ENCODE assay signal across 17 mouse cellular contexts in the genomic region with DNA sequence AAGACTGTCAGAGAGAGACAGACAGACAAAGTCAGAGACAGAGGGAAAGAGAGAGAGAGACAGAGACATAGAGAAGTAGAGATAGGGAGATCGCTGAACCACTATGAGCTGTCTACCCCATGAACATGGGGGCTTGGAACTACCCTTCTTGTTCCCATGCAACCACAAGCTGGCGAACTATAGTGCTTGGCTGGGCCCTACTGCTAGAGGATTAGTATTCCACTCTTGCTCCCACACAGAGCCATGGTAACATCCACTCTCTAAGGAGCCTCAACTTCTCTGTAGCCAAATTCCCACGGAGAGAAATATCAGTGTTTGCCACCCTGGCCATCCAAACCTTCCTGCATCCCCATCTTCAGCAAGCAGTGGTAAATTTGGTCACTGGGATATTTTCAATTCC.
DNase-seq lines count a peak whose midpoint lies in the region; ATAC-seq and TF ChIP-seq lines count a peak whose summit lies in the region.
"Had no signal": no experiment of that assay in that cellular context is flagged by ENCODE, and none has a peak within 500 bp of the region (broad histone marks: within the 10 kb centered on the region; RNA-seq: fewer than 3 reads in every experiment).

No protein-coding gene starts in this region.

- TF ChIP-seq POLR2A in brain, embryonic 14.5 days (IDR thresholded peaks at IDR 0.05; ENCODE audit: borderline replicate concordance, extremely low read depth, insufficient read depth, insufficient read length, poor library complexity, severe bottlenecking): no peak

- WGBS in forebrain, postnatal 0 days: 81% methylated on average over 3 of the region's 3 CpGs
- 86% methylated on average over 3 of the region's 3 CpGs for WGBS in forebrain, embryonic 16.5 days
- 71% methylated on average over 3 of the region's 3 CpGs for WGBS in hindbrain, embryonic 16.5 days
- WGBS in hindbrain, embryonic 14.5 days: 70% methylated on average over 3 of the region's 3 CpGs
- 76% methylated on average over 3 of the region's 3 CpGs for WGBS in midbrain, embryonic 16.5 days
- 81% methylated on average over 3 of the region's 3 CpGs for WGBS in midbrain, embryonic 15.5 days

- no peaks in the 10 kb centered on the region for H3K9me3 ChIP-seq in forebrain, postnatal 0 days (ENCODE audit: low read length)
- H3K9me3 ChIP-seq in forebrain, embryonic 16.5 days (ENCODE audit: control insufficient read depth, low read length): no peaks in the 10 kb centered on the region
- 0 out of 2 replicates have a peak, but pooled peaks cover 3% of the 10 kb centered on the region for H3K9me3 ChIP-seq in hindbrain, embryonic 16.5 days (ENCODE audit: control insufficient read depth, low read length)
- no peaks in the 10 kb centered on the region for H3K9me3 ChIP-seq in hindbrain, embryonic 14.5 days (ENCODE audit: control insufficient read depth, low read length)
- H3K9me3 ChIP-seq in midbrain, embryonic 16.5 days (replicated peaks; ENCODE audit: control insufficient read depth, low read length, poor library complexity, severe bottlenecking): no peaks in the 10 kb centered on the region
- no peaks in the 10 kb centered on the region for H3K9me3 ChIP-seq in midbrain, embryonic 15.5 days
- H3K9me3 ChIP-seq: forebrain, embryonic 10.5 days; forebrain, embryonic 13.5 days had no signal

- H3K27ac ChIP-seq in forebrain, postnatal 0 days (ENCODE audit: low read depth, low read length): no peak overlapping the region
- H3K27ac ChIP-seq in forebrain, embryonic 16.5 days (ENCODE audit: low read length): no peak overlapping the region
- no peak overlapping the region for H3K27ac ChIP-seq in hindbrain, embryonic 16.5 days (ENCODE audit: low read depth, low read length)
- H3K27ac ChIP-seq in hindbrain, embryonic 14.5 days: no peak overlapping the region
- H3K27ac ChIP-seq in midbrain, embryonic 16.5 days (ENCODE audit: low read length): no peak overlapping the region; the same call in 1 of the 2 replicates
- H3K27ac ChIP-seq in midbrain, embryonic 15.5 days: no peak overlapping the region
- H3K27ac ChIP-seq: forebrain, embryonic 10.5 days; forebrain, embryonic 13.5 days had no signal

- no peaks in the 10 kb centered on the region for H3K27me3 ChIP-seq in forebrain, postnatal 0 days (ENCODE audit: insufficient read depth, low read length)
- H3K27me3 ChIP-seq in forebrain, embryonic 16.5 days (replicated peaks; ENCODE audit: control insufficient read depth, insufficient read depth, low read length): no peaks in the 10 kb centered on the region
- H3K27me3 ChIP-seq in hindbrain, embryonic 16.5 days (replicated peaks; ENCODE audit: control insufficient read depth, insufficient read depth, low read length): no peaks in the 10 kb centered on the region
- no peaks in the 10 kb centered on the region for H3K27me3 ChIP-seq in hindbrain, embryonic 14.5 days (ENCODE audit: control insufficient read depth, insufficient read depth, low read length)
- no peaks in the 10 kb centered on the region for H3K27me3 ChIP-seq in midbrain, embryonic 16.5 days (ENCODE audit: control insufficient read depth, insufficient read depth, low read depth, low read length)
- no peaks in the 10 kb centered on the region for H3K27me3 ChIP-seq in midbrain, embryonic 15.5 days (replicated peaks)
- H3K27me3 ChIP-seq: forebrain, embryonic 13.5 days had no signal

- H3K36me3 ChIP-seq in forebrain, postnatal 0 days (ENCODE audit: insufficient read depth): no peaks in the 10 kb centered on the region
- no peaks in the 10 kb centered on the region for H3K36me3 ChIP-seq in forebrain, embryonic 16.5 days (ENCODE audit: control insufficient read depth, insufficient read depth)
- no peaks in the 10 kb centered on the region for H3K36me3 ChIP-seq in hindbrain, embryonic 16.5 days (ENCODE audit: control insufficient read depth, insufficient read depth, low read length)
- H3K36me3 ChIP-seq in hindbrain, embryonic 14.5 days (replicated peaks; ENCODE audit: control insufficient read depth, insufficient read depth): no peaks in the 10 kb centered on the region
- no peaks in the 10 kb centered on the region for H3K36me3 ChIP-seq in midbrain, embryonic 16.5 days (ENCODE audit: control insufficient read depth, insufficient read depth, low read length)
- no peaks in the 10 kb centered on the region for H3K36me3 ChIP-seq in midbrain, embryonic 15.5 days (replicated peaks)
- H3K36me3 ChIP-seq: forebrain, embryonic 10.5 days had no signal

- DNase-seq in forebrain, postnatal 0 days: no peak
- DNase-seq in hindbrain, embryonic 14.5 days (ENCODE audit: low spot score): no peak
- peak; percentile 24 for DNase-seq in brain, embryonic 14.5 days (ENCODE audit: low read depth)
- DNase-seq: adrenal gland, adult 8-10 months; adrenal gland, postnatal 25 days; cerebellum, adult 18-20 months; cerebellum, adult 9-10 months; cerebellum, postnatal 14 days; gastrocnemius, postnatal 25 days had no signal

- no peaks in the 10 kb centered on the region for H3K4me1 ChIP-seq in forebrain, postnatal 0 days (ENCODE audit: insufficient read depth)
- H3K4me1 ChIP-seq in forebrain, embryonic 16.5 days (replicated peaks; ENCODE audit: control insufficient read depth, insufficient read depth, low read length): peaks cover 4% of the 10 kb centered on the region; the same call in 1 of the 2 replicates
- H3K4me1 ChIP-seq in hindbrain, embryonic 16.5 days (ENCODE audit: control insufficient read depth, insufficient read depth, low read depth, low read length): peaks cover 3% of the 10 kb centered on the region
- peaks cover 7% of the 10 kb centered on the region; the same call in 1 of the 2 replicates for H3K4me1 ChIP-seq in hindbrain, embryonic 14.5 days (replicated peaks; ENCODE audit: control insufficient read depth, insufficient read depth, low read length)
- H3K4me1 ChIP-seq in midbrain, embryonic 16.5 days (ENCODE audit: control insufficient read depth, insufficient read depth, low read length): no peaks in the 10 kb centered on the region; the same call in 1 of the 2 replicates
- H3K4me1 ChIP-seq in midbrain, embryonic 15.5 days: no peaks in the 10 kb centered on the region
- H3K4me1 ChIP-seq: forebrain, embryonic 10.5 days had no signal

- no peak for TF ChIP-seq CTCF in forebrain, postnatal 0 days (IDR thresholded peaks at IDR 0.05; ENCODE audit: low read depth)
- TF ChIP-seq CTCF in brain, embryonic 14.5 days (IDR thresholded peaks at IDR 0.05; ENCODE audit: borderline replicate concordance, extremely low read depth, insufficient read depth, insufficient read length): no peak

- H3K9ac ChIP-seq in forebrain, postnatal 0 days: no peak overlapping the region
- H3K9ac ChIP-seq in forebrain, embryonic 16.5 days (replicated peaks; ENCODE audit: low read depth, low read length): no peak overlapping the region
- no peak overlapping the region for H3K9ac ChIP-seq in hindbrain, embryonic 16.5 days (ENCODE audit: low read depth, low read length)
- no peak overlapping the region for H3K9ac ChIP-seq in hindbrain, embryonic 14.5 days
- H3K9ac ChIP-seq in midbrain, embryonic 16.5 days (ENCODE audit: low read depth, low read length): no peak overlapping the region
- no peak overlapping the region for H3K9ac ChIP-seq in midbrain, embryonic 15.5 days
- H3K9ac ChIP-seq: forebrain, embryonic 13.5 days had no signal

- ATAC-seq in forebrain, postnatal 0 days: peak; percentile 82
- no peak for ATAC-seq in forebrain, embryonic 16.5 days
- ATAC-seq in hindbrain, embryonic 16.5 days: peak; percentile 94
- no peak; the same call in 1 of the 2 replicates for ATAC-seq in hindbrain, embryonic 14.5 days (ENCODE audit: low FRiP score)
- ATAC-seq in midbrain, embryonic 16.5 days: peak; percentile 73; the same call in 1 of the 2 replicates
- ATAC-seq in midbrain, embryonic 15.5 days (replicated peaks): no peak
- ATAC-seq: activated CD4-positive, CD25-positive, alpha-beta regulatory T cell, adult 4 months; forebrain, embryonic 13.5 days had no signal

- H3K4me2 ChIP-seq in forebrain, postnatal 0 days (ENCODE audit: low read depth): no peak overlapping the region
- no peak overlapping the region for H3K4me2 ChIP-seq in forebrain, embryonic 16.5 days (ENCODE audit: low read length)
- H3K4me2 ChIP-seq in hindbrain, embryonic 16.5 days (ENCODE audit: low read length): no peak overlapping the region
- no peak overlapping the region for H3K4me2 ChIP-seq in hindbrain, embryonic 14.5 days (replicated peaks)
- no peak overlapping the region for H3K4me2 ChIP-seq in midbrain, embryonic 16.5 days (ENCODE audit: low read length)
- no peak overlapping the region for H3K4me2 ChIP-seq in midbrain, embryonic 15.5 days
- H3K4me2 ChIP-seq: forebrain, embryonic 13.5 days; heart, embryonic 11.5 days had no signal

- H3K4me3 ChIP-seq in forebrain, postnatal 0 days (ENCODE audit: low read depth, low read length): no peak overlapping the region
- no peak overlapping the region for H3K4me3 ChIP-seq in forebrain, embryonic 16.5 days (replicated peaks; ENCODE audit: low read length)
- no peak overlapping the region for H3K4me3 ChIP-seq in hindbrain, embryonic 16.5 days (ENCODE audit: low read length)
- H3K4me3 ChIP-seq in hindbrain, embryonic 14.5 days (replicated peaks; ENCODE audit: low read length): no peak overlapping the region
- H3K4me3 ChIP-seq in midbrain, embryonic 16.5 days (ENCODE audit: low read depth, low read length): no peak overlapping the region
- H3K4me3 ChIP-seq in midbrain, embryonic 15.5 days: no peak overlapping the region
- H3K4me3 ChIP-seq: forebrain, embryonic 10.5 days; forebrain, embryonic 13.5 days had no signal

Comparison
In these comparisons a context has a peak if more than half of its experiments do, and no peak if none do; other contexts are left out.
1. ATAC-seq: peak in forebrain, postnatal 0 days (single experiment), hindbrain, embryonic 16.5 days (single experiment) and midbrain, embryonic 16.5 days (single experiment); none in forebrain, embryonic 16.5 days (single experiment), hindbrain, embryonic 14.5 days (single experiment) and midbrain, embryonic 15.5 days (single experiment).